Mouse (Mus musculus): ENCODE results near the gene Tsc22d1.

Gene Tsc22d1

GRCm38 (mm10) chr14:76442160-76442559, 27.4 kb downstream of the Tsc22d1 start:
- in situ Hi-C loops (cut with MboI, MseI): no loop called here

- in situ Hi-C loops (cut with MboI, MseI): no loop called here
These were observed 34.2 kb downstream of the Tsc22d1 start for GRCm38 (mm10) chr14:76448987-76449386.

- in situ Hi-C loops (cut with MboI, MseI): no loop called here
These were observed 36.2 kb downstream of the Tsc22d1 start for GRCm38 (mm10) chr14:76451011-76451410.

GRCm38 (mm10) chr14:76452751-76453360, 38.1 kb downstream of the Tsc22d1 start:
- in situ Hi-C loops (cut with MboI, MseI): no loop called here

GRCm38 (mm10) chr14:76454673-76455072, 39.9 kb downstream of the Tsc22d1 start:
- in situ Hi-C loops (cut with MboI, MseI): loop anchor here (5.0 kb wide), 1 partner anchor 77 kb away; no protein-coding TSS in a partner anchor

- in situ Hi-C loops (cut with MboI, MseI): loop anchor here (5.0 kb wide), 1 partner anchor 78 kb away; no protein-coding TSS in a partner anchor
These were observed 40.4 kb downstream of the Tsc22d1 start for GRCm38 (mm10) chr14:76455159-76455558.

- in situ Hi-C loops (cut with MboI, MseI): loop anchor here (5.0 kb wide), 1 partner anchor 80 kb away; no protein-coding TSS in a partner anchor
These were observed 42.9 kb downstream of the Tsc22d1 start for GRCm38 (mm10) chr14:76457696-76458095.

GRCm38 (mm10) chr14:76460181-76460580, 45.4 kb downstream of the Tsc22d1 start:
- in situ Hi-C loops (cut with MboI, MseI): no loop called here

- in situ Hi-C loops (cut with MboI, MseI): no loop called here
These were observed 46.5 kb downstream of the Tsc22d1 start for GRCm38 (mm10) chr14:76461182-76461775.

GRCm38 (mm10) chr14:76463414-76464098, 48.8 kb downstream of the Tsc22d1 start:
- in situ Hi-C loops (cut with MboI, MseI): no loop called here

GRCm38 (mm10) chr14:76464967-76465366, 50.2 kb downstream of the Tsc22d1 start:
- in situ Hi-C loops (cut with MboI, MseI): no loop called here

GRCm38 (mm10) chr14:76466641-76467323, 52.0 kb downstream of the Tsc22d1 start:
- in situ Hi-C loops (cut with MboI, MseI): no loop called here

- in situ Hi-C loops (cut with MboI, MseI): no loop called here
These were observed 53.2 kb downstream of the Tsc22d1 start for GRCm38 (mm10) chr14:76467932-76468331.

- in situ Hi-C loops (cut with MboI, MseI): no loop called here
These were observed 56.5 kb downstream of the Tsc22d1 start for GRCm38 (mm10) chr14:76471301-76471700.

GRCm38 (mm10) chr14:76472487-76472886, 57.7 kb downstream of the Tsc22d1 start:
- in situ Hi-C loops (cut with MboI, MseI): no loop called here

GRCm38 (mm10) chr14:76473404-76473803, 58.6 kb downstream of the Tsc22d1 start:
- in situ Hi-C loops (cut with MboI, MseI): no loop called here

GRCm38 (mm10) chr14:76474165-76474564, 59.4 kb downstream of the Tsc22d1 start:
- in situ Hi-C loops (cut with MboI, MseI): no loop called here

GRCm38 (mm10) chr14:76476770-76477169, 62.0 kb downstream of the Tsc22d1 start:
- in situ Hi-C loops (cut with MboI, MseI): loop anchor here (5.0 kb wide), 1 partner anchor 324 kb away; no protein-coding TSS in a partner anchor

- in situ Hi-C loops (cut with MboI, MseI): loop anchor here (5.0 kb wide), 1 partner anchor 326 kb away; no protein-coding TSS in a partner anchor
These were observed 63.3 kb downstream of the Tsc22d1 start for GRCm38 (mm10) chr14:76478076-76478475.

- in situ Hi-C loops (cut with MboI, MseI): loop anchor here (5.0 kb wide), 1 partner anchor 326 kb away; no protein-coding TSS in a partner anchor
These were observed 63.9 kb downstream of the Tsc22d1 start for GRCm38 (mm10) chr14:76478616-76479015.

- in situ Hi-C loops (cut with MboI, MseI): loop anchor here (5.0 kb wide), 2 partner anchors 328 to 542 kb away; no protein-coding TSS in a partner anchor
These were observed 65.1 kb downstream of the Tsc22d1 start for GRCm38 (mm10) chr14:76479867-76480266.

- in situ Hi-C loops (cut with MboI, MseI): loop anchor here (5.0 kb wide), 1 partner anchor 542 kb away; no protein-coding TSS in a partner anchor
These were observed 65.7 kb downstream of the Tsc22d1 start for GRCm38 (mm10) chr14:76480507-76480906.

All from T-helper 2 cell (primary cell).